Mouse (Mus musculus) cortical plate, adult 2 months (tissue): Measurements from ENCODE around the gene Mpz. TPM values are rescaled to one million over a fixed set of nuclear protein-coding genes. Genes with fewer than 3 reads are reported as not detected.

Experiments
- H3K27ac ChIP-seq: fragments of 200-500 bp; 2 replicates; pipeline ENCODE4 v1.5.1; 2012; ENCODE audit warnings: low read length, control low read depth, inconsistent platforms; ENCODE audit not compliant: insufficient read depth
- H3K4me1 ChIP-seq: fragments of 200-500 bp; 2 replicates; pipeline ENCODE4 v1.6.1; 2011; ENCODE audit warnings: low read length; ENCODE audit not compliant: control insufficient read depth, insufficient read depth
- H3K4me3 ChIP-seq: fragments of 200-500 bp; 2 replicates; pipeline ENCODE4 v1.5.1; 2011; ENCODE audit warnings: mild to moderate bottlenecking, low read length, control low read depth; ENCODE audit not compliant: insufficient read depth
- CTCF ChIP-seq: fragments of 200-500 bp; IDR thresholded peaks from 2 replicates; pipeline ENCODE4 v1.5.1; 2011; ENCODE audit warnings: mild to moderate bottlenecking, control low read depth, low read length; ENCODE audit not compliant: insufficient read depth; ENCODE audit errors: extremely low read depth
- POLR2A ChIP-seq: fragments of 200-500 bp; IDR thresholded peaks from 2 replicates; pipeline ENCODE4 v1.6.1; 2011; ENCODE audit warnings: mild to moderate bottlenecking, low read length, control low read depth; ENCODE audit not compliant: insufficient read depth; ENCODE audit errors: extremely low read depth
- polyA plus RNA-seq: library from polyadenylated mRNA; depleted of rRNA; stranded (reverse); fragments of >200 nt; gene quantifications from 2 replicates; pipeline ENCODE4 v1.2.3, GENCODE M21; 2012

Mpz gene
- polyA plus RNA-seq, 1 experiment = 0.19 TPM

- TF ChIP-seq POLR2A = no peak
- TF ChIP-seq CTCF = peak; percentile 8; the same call in 1 of the 2 replicates
- no peaks in the 10 kb centered on the region for H3K4me1 ChIP-seq
- H3K4me3 ChIP-seq = no peak overlapping the region
- H3K27ac ChIP-seq = no peak overlapping the region
Observed at GRCm38 (mm10) chr1:171159485-171159975, 9.0 kb downstream of the Mpz start.

GRCm38 (mm10) chr1:171162526-171162925, 12.0 kb downstream of the Mpz start:
- Histone ChIP-seq H3K4me3 (no peak overlapping the region), H3K4me1 (no peaks in the 10 kb centered on the region), H3K27ac (no peak overlapping the region)
- no peak for TF ChIP-seq CTCF
- no peak for TF ChIP-seq POLR2A

GRCm38 (mm10) chr1:171164258-171164657, 13.7 kb downstream of the Mpz start:
- no peak for TF ChIP-seq POLR2A
- TF ChIP-seq CTCF = peak; percentile 21; the same call in 1 of the 2 replicates
- no peak overlapping the region for H3K4me3 ChIP-seq

DNA sequence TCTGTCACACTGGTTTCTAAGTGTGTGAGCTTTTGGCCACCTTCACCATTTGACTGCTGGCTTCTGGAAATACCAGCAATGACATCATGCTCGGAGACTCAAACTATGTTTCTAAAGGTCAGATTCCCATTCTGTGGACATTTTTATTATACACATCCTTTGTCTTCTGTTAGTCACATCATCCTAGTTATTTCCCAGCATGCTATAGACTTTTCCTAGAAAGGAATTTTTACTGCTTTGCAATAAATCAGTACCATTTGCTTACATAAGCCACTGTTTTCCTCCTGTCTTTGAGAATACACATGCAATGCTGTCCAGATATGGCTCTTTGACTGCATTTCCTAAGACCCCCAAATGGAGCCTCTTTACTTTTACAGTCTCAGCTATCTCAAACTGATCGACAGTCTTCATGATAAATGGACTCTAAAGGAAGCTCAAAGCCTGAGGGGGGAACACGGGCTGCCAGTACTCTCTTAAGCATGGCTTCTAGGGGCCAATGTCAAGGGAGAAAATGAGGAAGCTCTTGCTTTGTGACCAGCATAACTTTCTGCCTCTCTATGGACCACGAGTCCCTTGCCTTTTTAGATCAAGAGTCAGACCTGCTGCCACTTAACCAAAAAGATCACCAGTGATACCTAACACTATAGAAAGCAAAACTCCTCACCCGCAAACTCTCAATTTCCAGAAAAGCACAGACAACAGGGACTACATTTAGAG, 15.3 kb downstream of the Mpz start:
- TF ChIP-seq POLR2A (no peak), CTCF (no peak)
- Histone ChIP-seq H3K27ac (no peak overlapping the region), H3K4me1 (no peaks in the 10 kb centered on the region), H3K4me3 (no peak overlapping the region)

More at GRCm38 (mm10) chr1:171164258-171164657, 13.7 kb downstream of the Mpz start:
- Histone ChIP-seq H3K4me1 (no peaks in the 10 kb centered on the region), H3K27ac (no peak overlapping the region)

DNA sequence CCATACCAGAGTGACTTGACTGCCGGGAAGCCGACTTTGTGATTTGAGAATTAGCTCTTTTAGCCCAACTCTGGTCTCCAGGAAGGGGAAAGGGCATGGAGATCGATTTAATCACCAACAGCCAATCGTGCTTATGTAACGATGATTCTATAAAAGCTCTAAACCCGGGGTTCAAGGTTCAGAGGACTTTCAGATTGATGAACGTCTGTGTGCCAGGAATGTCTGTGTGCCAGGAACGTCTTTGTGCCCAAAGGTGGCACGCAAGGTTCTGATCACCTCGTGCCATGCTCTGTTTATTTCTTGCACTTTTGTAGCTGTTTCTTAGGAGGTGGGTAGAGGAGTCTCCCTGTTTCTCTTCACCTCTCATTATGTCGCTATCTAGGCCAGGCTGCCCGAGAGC, 18.4 kb downstream of the Mpz start:
- TF ChIP-seq CTCF = no peak
- H3K27ac ChIP-seq = no peak overlapping the region
- H3K4me1 ChIP-seq = no peaks in the 10 kb centered on the region
- H3K4me3 ChIP-seq = no peak overlapping the region

GRCm38 (mm10) chr1:171169913-171170312, 19.4 kb downstream of the Mpz start:
- no peak for TF ChIP-seq POLR2A
- TF ChIP-seq CTCF = no peak
- Histone ChIP-seq H3K4me1 (no peaks in the 10 kb centered on the region), H3K4me3 (no peak overlapping the region), H3K27ac (peak overlapping the region; percentile 56; the same call in 1 of the 2 replicates)

- no peak for TF ChIP-seq POLR2A
- no peak for TF ChIP-seq CTCF
- Histone ChIP-seq H3K27ac (peak overlapping the region; percentile 86; the same call in 1 of the 2 replicates), H3K4me3 (no peak overlapping the region), H3K4me1 (no peaks in the 10 kb centered on the region)
Observed at GRCm38 (mm10) chr1:171171138-171171537, 20.6 kb downstream of the Mpz start.

DNA sequence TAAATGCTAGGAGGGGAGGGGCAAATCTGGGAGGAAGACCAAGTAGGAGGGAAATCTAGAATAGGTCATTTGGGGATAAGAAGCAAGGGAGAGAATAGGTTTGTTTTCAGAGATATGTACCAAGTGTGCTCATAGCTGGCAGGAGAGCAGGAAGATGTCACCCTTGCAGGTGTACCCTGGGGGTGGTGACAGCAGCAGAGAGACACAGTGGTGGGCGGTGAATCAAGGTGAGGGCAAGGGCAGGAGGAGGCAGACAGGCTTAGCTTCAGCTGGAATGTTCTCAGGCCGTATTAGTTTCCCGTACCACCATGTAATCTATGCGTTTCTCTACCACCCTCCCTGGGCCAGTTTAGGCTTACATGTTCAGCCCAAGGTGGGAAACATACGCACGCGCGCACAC, 22.3 kb downstream of the Mpz start:
- Histone ChIP-seq H3K27ac (no peak overlapping the region; the same call in 1 of the 2 replicates), H3K4me3 (no peak overlapping the region), H3K4me1 (no peaks in the 10 kb centered on the region)
- TF ChIP-seq POLR2A (no peak), CTCF (no peak)

- H3K4me1 ChIP-seq = no peaks in the 10 kb centered on the region
- H3K27ac ChIP-seq = no peak overlapping the region
- TF ChIP-seq CTCF (no peak), POLR2A (no peak)
- H3K4me3 ChIP-seq = no peak overlapping the region
Observed at GRCm38 (mm10) chr1:171179487-171180171, 29.1 kb downstream of the Mpz start.

- TF ChIP-seq POLR2A (no peak), CTCF (no peak)
- Histone ChIP-seq H3K4me3 (no peak overlapping the region), H3K27ac (no peak overlapping the region), H3K4me1 (no peaks in the 10 kb centered on the region)
Observed at GRCm38 (mm10) chr1:171183025-171183424, 32.5 kb downstream of the Mpz start.
